Mouse (Mus musculus): Measurements from ENCODE around the gene Esrrb. TPM values are rescaled to one million over a fixed set of nuclear protein-coding genes. Genes with fewer than 3 reads are reported as not detected.

The Esrrb gene
- polyA plus RNA-seq, 1 experiment from 2014 or later = 5.2 TPM

DNA sequence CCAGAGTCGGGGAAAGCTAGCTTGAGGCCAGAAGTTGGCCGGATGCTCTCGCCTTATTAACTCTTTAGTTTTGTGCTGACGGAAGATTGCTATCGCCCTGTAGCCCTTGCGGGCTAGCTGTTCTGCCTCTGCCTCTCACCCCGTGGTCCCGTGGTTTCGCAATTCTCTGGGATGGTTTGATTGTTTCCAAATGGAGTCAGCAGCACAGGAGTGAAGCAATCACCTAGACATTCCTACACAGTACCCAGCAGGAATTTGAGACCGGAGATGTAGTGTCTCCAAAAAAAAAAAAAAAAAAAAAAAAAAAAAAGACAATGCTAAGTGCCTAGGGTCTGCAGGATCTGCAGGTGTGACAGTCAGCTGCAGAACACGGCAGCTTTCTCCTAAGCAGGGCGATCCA, 112.7 kb downstream of the Esrrb start:
- no peaks in the 10 kb centered on the region for H3K36me3 ChIP-seq (ENCODE audit: control insufficient read depth, insufficient read depth, low read length)
- no peaks in the 10 kb centered on the region for H3K27me3 ChIP-seq (replicated peaks; ENCODE audit: control insufficient read depth, insufficient read depth, low read length)
- H3K4me2 ChIP-seq (ENCODE audit: low read length) = no peak overlapping the region
- no peak overlapping the region for H3K27ac ChIP-seq (ENCODE audit: low read depth, low read length)
- ATAC-seq = no peak
- H3K9ac ChIP-seq (ENCODE audit: low read depth, low read length) = no peak overlapping the region
- 74% methylated on average over 12 of the region's 12 CpGs for WGBS
- H3K4me3 ChIP-seq (ENCODE audit: low read length) = no peak overlapping the region
- H3K9me3 ChIP-seq (ENCODE audit: control insufficient read depth, low read length) = no peaks in the 10 kb centered on the region
- H3K4me1 ChIP-seq (ENCODE audit: control insufficient read depth, insufficient read depth, low read depth, low read length) = no peaks in the 10 kb centered on the region; the same call in 1 of the 2 replicates

DNA sequence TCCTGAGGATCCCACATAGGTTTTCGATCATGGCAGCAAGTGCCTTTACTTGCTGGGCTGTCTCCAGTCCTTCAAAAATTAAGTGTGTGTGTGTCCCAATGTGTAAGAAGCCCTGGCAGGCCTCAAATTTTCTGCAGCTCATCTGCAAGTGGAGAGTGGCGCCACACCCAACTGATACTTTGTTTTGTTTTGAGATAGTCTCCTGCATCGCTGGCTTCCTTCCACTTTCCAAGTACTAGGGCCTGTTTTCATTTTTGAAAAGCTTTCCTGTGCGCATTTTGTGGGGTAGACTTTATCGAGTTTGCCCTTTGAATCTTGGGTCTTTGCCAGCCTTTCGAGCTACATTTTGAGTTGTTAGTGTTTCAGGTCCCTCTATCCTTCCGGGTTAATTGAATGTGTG, 115.1 kb downstream of the Esrrb start:
- H3K36me3 ChIP-seq (ENCODE audit: control insufficient read depth, insufficient read depth, low read length) = no peaks in the 10 kb centered on the region
- no peaks in the 10 kb centered on the region for H3K27me3 ChIP-seq (replicated peaks; ENCODE audit: control insufficient read depth, insufficient read depth, low read length)
- no peak overlapping the region for H3K4me3 ChIP-seq (ENCODE audit: low read length)
- ATAC-seq = no peak
- H3K9me3 ChIP-seq (ENCODE audit: control insufficient read depth, low read length) = no peaks in the 10 kb centered on the region
- H3K9ac ChIP-seq (ENCODE audit: low read depth, low read length) = no peak overlapping the region
- 83% methylated on average over 7 of the region's 7 CpGs for whole genome bisulfite sequencing
- H3K27ac ChIP-seq (ENCODE audit: low read depth, low read length) = no peak overlapping the region
- no peaks in the 10 kb centered on the region; the same call in 1 of the 2 replicates for H3K4me1 ChIP-seq (ENCODE audit: control insufficient read depth, insufficient read depth, low read depth, low read length)
- no peak overlapping the region for H3K4me2 ChIP-seq (ENCODE audit: low read length)

DNA sequence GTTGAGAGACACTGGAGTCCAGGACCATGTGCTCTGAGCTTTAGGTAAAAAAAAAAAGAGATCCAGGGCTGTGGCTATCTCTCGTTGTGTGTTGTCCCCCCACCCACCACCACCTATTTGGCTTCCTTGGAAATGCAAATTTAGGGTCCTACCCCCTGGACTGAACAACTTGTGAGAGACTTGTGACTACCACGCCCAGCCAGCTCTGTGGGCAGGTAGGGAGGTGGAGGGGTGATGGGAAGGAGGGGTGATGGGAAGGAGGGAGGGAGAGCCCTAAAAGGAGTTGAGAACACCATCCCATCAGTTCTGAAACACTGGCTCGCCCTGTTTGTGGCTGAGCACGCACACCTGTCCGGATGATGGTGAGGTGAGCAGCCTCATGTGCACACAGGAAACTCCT, 118.0 kb downstream of the Esrrb start:
- no peaks in the 10 kb centered on the region for H3K9me3 ChIP-seq (ENCODE audit: control insufficient read depth, low read length)
- no peak overlapping the region for H3K9ac ChIP-seq (ENCODE audit: low read depth, low read length)
- no peaks in the 10 kb centered on the region; the same call in 1 of the 2 replicates for H3K4me1 ChIP-seq (ENCODE audit: control insufficient read depth, insufficient read depth, low read depth, low read length)
- no peak overlapping the region for H3K27ac ChIP-seq (ENCODE audit: low read depth, low read length)
- no peaks in the 10 kb centered on the region for H3K27me3 ChIP-seq (replicated peaks; ENCODE audit: control insufficient read depth, insufficient read depth, low read length)
- H3K36me3 ChIP-seq (ENCODE audit: control insufficient read depth, insufficient read depth, low read length) = no peaks in the 10 kb centered on the region
- ATAC-seq = no peak
- H3K4me2 ChIP-seq (ENCODE audit: low read length) = no peak overlapping the region
- no peak overlapping the region for H3K4me3 ChIP-seq (ENCODE audit: low read length)
- WGBS = 81% methylated on average over 5 of the region's 5 CpGs

DNA sequence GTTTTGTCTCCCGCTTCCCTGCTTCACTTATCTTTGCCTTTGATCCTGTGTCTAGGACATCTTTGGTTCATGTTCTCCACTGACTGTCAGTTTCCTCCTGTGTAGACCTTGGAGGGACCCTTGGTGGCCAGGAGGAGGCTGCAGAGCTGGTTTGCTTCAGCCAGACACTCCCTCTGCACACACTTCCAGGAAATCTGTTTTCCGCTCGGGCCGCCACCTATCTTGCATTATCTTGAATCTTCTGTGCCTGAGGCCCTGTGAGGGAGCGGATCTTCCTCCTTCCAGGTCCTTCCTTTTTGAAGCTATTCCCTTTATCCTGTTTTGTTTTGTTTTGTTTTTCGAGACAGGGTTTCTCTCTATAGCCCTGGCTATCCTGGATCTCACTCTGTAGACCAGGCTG, 121.1 kb downstream of the Esrrb start:
- Histone ChIP-seq H3K9ac (ENCODE audit: low read depth, low read length) (no peak overlapping the region), H3K36me3 (ENCODE audit: control insufficient read depth, insufficient read depth, low read length) (no peaks in the 10 kb centered on the region), H3K4me3 (ENCODE audit: low read length) (no peak overlapping the region), H3K27me3 (replicated peaks; ENCODE audit: control insufficient read depth, insufficient read depth, low read length) (no peaks in the 10 kb centered on the region), H3K4me2 (ENCODE audit: low read length) (no peak overlapping the region), H3K4me1 (ENCODE audit: control insufficient read depth, insufficient read depth, low read depth, low read length) (no peaks in the 10 kb centered on the region), H3K9me3 (ENCODE audit: control insufficient read depth, low read length) (no peaks in the 10 kb centered on the region), H3K27ac (ENCODE audit: low read depth, low read length) (no peak overlapping the region)
- ATAC-seq = no peak
- 80% methylated on average over 6 of the region's 6 CpGs for WGBS

DNA sequence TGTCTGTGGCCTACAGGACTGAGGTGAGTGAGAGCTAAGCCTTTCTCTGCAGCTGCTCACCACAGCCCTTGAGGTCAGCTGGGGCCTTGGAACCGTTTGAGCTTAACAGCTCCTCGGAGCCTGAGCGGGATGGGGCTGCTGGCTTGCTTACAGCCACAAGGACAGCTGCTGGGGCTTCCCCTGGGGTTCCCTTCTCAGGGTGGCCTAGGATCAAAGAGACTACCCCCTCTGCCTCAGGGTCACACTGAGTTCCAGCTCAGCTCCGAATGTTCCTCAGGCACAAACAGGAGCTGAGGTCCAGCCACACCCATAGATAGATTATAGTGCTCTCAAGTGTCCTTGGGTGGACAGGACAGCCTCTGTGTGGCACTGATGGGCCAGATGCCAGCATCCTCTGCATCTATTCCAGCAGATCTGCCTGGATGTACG, 122.5 kb downstream of the Esrrb start:
- no peak overlapping the region for H3K27ac ChIP-seq (ENCODE audit: low read depth, low read length)
- no peak overlapping the region for H3K4me2 ChIP-seq (ENCODE audit: low read length)
- no peak overlapping the region for H3K4me3 ChIP-seq (ENCODE audit: low read length)
- no peaks in the 10 kb centered on the region for H3K4me1 ChIP-seq (ENCODE audit: control insufficient read depth, insufficient read depth, low read depth, low read length)
- no peaks in the 10 kb centered on the region for H3K27me3 ChIP-seq (replicated peaks; ENCODE audit: control insufficient read depth, insufficient read depth, low read length)
- 37% methylated on average over 5 of the region's 5 CpGs for WGBS
- H3K36me3 ChIP-seq (ENCODE audit: control insufficient read depth, insufficient read depth, low read length) = no peaks in the 10 kb centered on the region
- ATAC-seq = no peak
- H3K9ac ChIP-seq (ENCODE audit: low read depth, low read length) = no peak overlapping the region; the same call in 1 of the 2 replicates
- H3K9me3 ChIP-seq (ENCODE audit: control insufficient read depth, low read length) = no peaks in the 10 kb centered on the region

DNA sequence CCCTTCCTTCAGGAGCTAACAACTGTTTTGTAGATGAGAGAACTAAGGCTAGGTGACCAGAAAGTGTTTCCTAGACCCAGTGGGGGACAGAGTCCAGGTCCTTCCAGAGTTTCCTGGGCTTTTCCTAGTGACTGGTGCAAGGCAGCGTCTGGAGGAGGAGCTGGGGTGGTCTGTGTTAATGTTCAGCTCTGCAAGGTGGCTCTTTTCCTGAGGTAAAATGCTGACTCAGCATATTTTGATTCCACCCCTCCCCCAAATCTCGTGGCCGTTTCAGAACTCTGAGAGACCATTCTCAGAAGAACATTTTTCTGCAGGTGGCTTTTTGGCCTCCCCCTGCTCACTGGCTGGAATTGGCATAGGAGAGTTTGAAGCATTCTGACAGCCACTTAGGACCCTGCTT, 127.1 kb downstream of the Esrrb start:
- Histone ChIP-seq H3K9ac (ENCODE audit: low read depth, low read length) (no peak overlapping the region), H3K36me3 (ENCODE audit: control insufficient read depth, insufficient read depth, low read length) (no peaks in the 10 kb centered on the region)

DNA sequence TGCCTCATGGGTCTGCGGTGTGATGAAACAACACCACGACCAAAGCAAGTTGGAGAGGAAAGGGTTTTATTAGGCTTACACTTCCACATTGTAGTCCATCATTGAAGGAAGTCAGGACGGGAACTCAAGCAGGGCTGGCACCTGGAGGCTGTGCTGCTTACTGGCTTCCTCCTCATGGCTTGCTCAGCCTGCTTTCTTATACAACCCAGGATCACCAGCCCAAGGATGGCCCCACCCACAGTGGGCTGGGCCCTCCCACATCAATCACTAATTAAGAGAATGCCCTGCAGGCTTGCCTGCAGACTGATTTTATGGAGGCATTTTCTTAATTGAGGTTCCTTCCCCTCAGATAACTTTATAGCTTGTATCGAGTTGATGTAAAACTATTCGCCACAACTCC, 129.1 kb downstream of the Esrrb start:
- H3K27me3 ChIP-seq (replicated peaks; ENCODE audit: control insufficient read depth, insufficient read depth, low read length) = no peaks in the 10 kb centered on the region
- H3K4me1 ChIP-seq (ENCODE audit: control insufficient read depth, insufficient read depth, low read depth, low read length) = peaks cover 7% of the 10 kb centered on the region
- H3K36me3 ChIP-seq (ENCODE audit: control insufficient read depth, insufficient read depth, low read length) = no peaks in the 10 kb centered on the region
- no peak overlapping the region for H3K27ac ChIP-seq (ENCODE audit: low read depth, low read length)
- no peak overlapping the region for H3K4me3 ChIP-seq (ENCODE audit: low read length)
- no peak overlapping the region for H3K4me2 ChIP-seq (ENCODE audit: low read length)
- no peak for ATAC-seq
- no peaks in the 10 kb centered on the region for H3K9me3 ChIP-seq (ENCODE audit: control insufficient read depth, low read length)
- 77% methylated on average over 5 of the region's 5 CpGs for WGBS
- H3K9ac ChIP-seq (ENCODE audit: low read depth, low read length) = no peak overlapping the region

More for the DNA sequence above, 127.1 kb downstream of the Esrrb start:
- peaks cover 7% of the 10 kb centered on the region for H3K4me1 ChIP-seq (ENCODE audit: control insufficient read depth, insufficient read depth, low read depth, low read length)
- no peaks in the 10 kb centered on the region for H3K9me3 ChIP-seq (ENCODE audit: control insufficient read depth, low read length)
- ATAC-seq = no peak
- WGBS = 67% methylated on average over 3 of the region's 3 CpGs
- no peak overlapping the region for H3K4me3 ChIP-seq (ENCODE audit: low read length)
- no peaks in the 10 kb centered on the region for H3K27me3 ChIP-seq (replicated peaks; ENCODE audit: control insufficient read depth, insufficient read depth, low read length)
- H3K27ac ChIP-seq (ENCODE audit: low read depth, low read length) = no peak overlapping the region
- H3K4me2 ChIP-seq (ENCODE audit: low read length) = no peak overlapping the region

DNA sequence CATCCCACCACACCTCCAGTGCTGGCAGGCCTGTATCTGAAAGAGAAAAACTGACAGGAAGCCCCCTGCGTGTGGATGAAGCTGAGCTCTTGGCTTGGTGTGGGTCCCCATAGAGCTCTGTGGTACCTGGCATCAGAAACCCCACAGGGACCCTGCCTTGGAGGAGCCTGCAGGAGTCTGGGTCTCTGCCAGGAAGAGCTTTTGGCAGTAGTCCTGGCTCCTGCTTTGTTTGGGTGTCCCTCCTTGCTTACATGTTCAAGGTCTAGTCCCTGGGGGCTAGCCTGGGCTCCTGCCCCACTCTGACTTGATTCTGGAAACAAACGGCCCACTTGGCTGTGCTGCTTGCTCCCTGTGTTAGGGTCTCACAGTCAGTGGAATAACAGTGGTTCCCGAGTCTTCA, 130.6 kb downstream of the Esrrb start:
- no peak overlapping the region for H3K9ac ChIP-seq (ENCODE audit: low read depth, low read length)
- no peaks in the 10 kb centered on the region for H3K27me3 ChIP-seq (replicated peaks; ENCODE audit: control insufficient read depth, insufficient read depth, low read length)
- no peaks in the 10 kb centered on the region for H3K36me3 ChIP-seq (ENCODE audit: control insufficient read depth, insufficient read depth, low read length)
- 65% methylated on average over 3 of the region's 3 CpGs for WGBS
- no peaks in the 10 kb centered on the region for H3K9me3 ChIP-seq (ENCODE audit: control insufficient read depth, low read length)
- H3K4me3 ChIP-seq (ENCODE audit: low read length) = no peak overlapping the region
- no peak for ATAC-seq
- H3K27ac ChIP-seq (ENCODE audit: low read depth, low read length) = no peak overlapping the region
- H3K4me2 ChIP-seq (ENCODE audit: low read length) = no peak overlapping the region
- H3K4me1 ChIP-seq (ENCODE audit: control insufficient read depth, insufficient read depth, low read depth, low read length) = peaks cover 7% of the 10 kb centered on the region

DNA sequence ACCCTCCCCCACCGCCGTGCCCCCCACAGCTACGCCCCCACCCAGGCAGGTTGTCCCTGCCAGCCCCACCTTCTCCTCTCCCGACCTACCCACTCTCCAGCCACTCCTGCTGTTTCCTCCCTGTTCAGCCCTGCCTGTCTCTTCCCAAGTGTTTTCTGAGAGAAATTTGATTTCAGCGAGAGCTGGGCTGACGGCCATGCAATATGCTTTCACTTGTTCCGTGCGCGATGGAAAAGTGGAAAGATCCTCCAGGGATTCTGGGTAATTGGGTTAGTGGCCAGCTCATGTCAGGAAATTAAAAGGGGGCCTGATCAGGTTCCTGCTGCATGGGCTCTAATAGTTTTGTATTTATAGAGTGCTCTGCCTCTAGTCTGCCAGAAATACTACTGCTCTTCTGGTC, 131.9 kb downstream of the Esrrb start:
- H3K4me1 ChIP-seq (ENCODE audit: control insufficient read depth, insufficient read depth, low read depth, low read length) = peaks cover 7% of the 10 kb centered on the region
- peak overlapping the region; percentile 19; the same call in 1 of the 2 replicates for H3K27ac ChIP-seq (ENCODE audit: low read depth, low read length)
- no peaks in the 10 kb centered on the region for H3K36me3 ChIP-seq (ENCODE audit: control insufficient read depth, insufficient read depth, low read length)
- 30% methylated on average over 9 of the region's 9 CpGs for WGBS
- no peaks in the 10 kb centered on the region for H3K27me3 ChIP-seq (replicated peaks; ENCODE audit: control insufficient read depth, insufficient read depth, low read length)
- H3K9me3 ChIP-seq (ENCODE audit: control insufficient read depth, low read length) = no peaks in the 10 kb centered on the region; the same call in 1 of the 2 replicates
- ATAC-seq = peak; percentile 64
- H3K4me3 ChIP-seq (ENCODE audit: low read length) = no peak overlapping the region
- 0 out of 2 replicates have a peak overlapping the region, but pooled peaks have one; percentile 28 for H3K9ac ChIP-seq (ENCODE audit: low read depth, low read length)
- H3K4me2 ChIP-seq (ENCODE audit: low read length) = peak overlapping the region; percentile 35

DNA sequence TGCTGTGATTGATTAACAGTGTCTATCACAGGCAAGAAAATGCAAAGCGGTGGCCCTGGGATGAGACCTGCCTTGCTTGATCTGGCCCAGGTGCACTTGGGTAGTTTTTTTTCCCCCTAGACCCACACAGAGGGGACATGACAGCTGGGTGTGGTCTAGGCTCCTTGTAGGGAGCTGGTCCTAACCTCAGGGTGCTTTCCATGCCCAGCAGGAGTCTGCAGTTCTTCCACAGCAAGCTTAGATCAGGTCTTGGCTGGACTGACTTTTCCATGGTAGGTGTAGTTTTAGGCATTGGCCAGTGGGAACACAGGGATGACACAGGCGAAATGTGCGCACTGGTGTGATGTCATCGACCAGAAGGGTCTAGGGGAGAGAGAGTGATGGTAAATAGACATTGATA, 136.2 kb downstream of the Esrrb start:
- WGBS = 93% methylated on average over 4 of the region's 4 CpGs
- H3K36me3 ChIP-seq (ENCODE audit: control insufficient read depth, insufficient read depth, low read length) = no peaks in the 10 kb centered on the region
- no peaks in the 10 kb centered on the region; the same call in 1 of the 2 replicates for H3K9me3 ChIP-seq (ENCODE audit: control insufficient read depth, low read length)
- H3K27ac ChIP-seq (ENCODE audit: low read depth, low read length) = no peak overlapping the region
- H3K4me2 ChIP-seq (ENCODE audit: low read length) = no peak overlapping the region
- H3K4me1 ChIP-seq (ENCODE audit: control insufficient read depth, insufficient read depth, low read depth, low read length) = peaks cover 12% of the 10 kb centered on the region
- H3K27me3 ChIP-seq (replicated peaks; ENCODE audit: control insufficient read depth, insufficient read depth, low read length) = no peaks in the 10 kb centered on the region
- H3K4me3 ChIP-seq (ENCODE audit: low read length) = no peak overlapping the region
- H3K9ac ChIP-seq (ENCODE audit: low read depth, low read length) = no peak overlapping the region
- ATAC-seq = no peak
